Mouse (Mus musculus) embryonic facial prominence, embryonic 15.5 days (tissue): ENCODE data around the gene Faf1. TPM values are rescaled to one million over a fixed set of nuclear protein-coding genes. Genes with fewer than 3 reads are reported as not detected.

Experiments used
- ATAC-seq: fragments of 200-750 bp; cut with Nextera tagmentation; 2 replicates; pipeline ENCODE4 v1.8.0; 2017; ENCODE audit warnings: low read depth, moderate TSS enrichment; ENCODE audit not compliant: insufficient number of reproducible peaks, low FRiP score, low TSS enrichment
- H3K27ac ChIP-seq: fragments of 300-500 bp; sonication (generic); replicated peaks from 2 replicates; pipeline ENCODE4 v1.5.1; 2015; ENCODE audit warnings: mild to moderate bottlenecking, inconsistent platforms
- H3K27me3 ChIP-seq: fragments of 300-500 bp; sonication (generic); 2 replicates; pipeline ENCODE4 v1.6.1; 2015; ENCODE audit warnings: inconsistent platforms
- H3K36me3 ChIP-seq: fragments of 300-500 bp; sonication (generic); 2 replicates; pipeline ENCODE4 v1.6.1; 2015; ENCODE audit warnings: mild to moderate bottlenecking, inconsistent platforms
- H3K4me1 ChIP-seq: fragments of 300-500 bp; sonication (generic); 2 replicates; pipeline ENCODE4 v1.6.1; 2015; ENCODE audit warnings: inconsistent platforms
- H3K4me2 ChIP-seq: fragments of 300-500 bp; sonication (generic); replicated peaks from 2 replicates; pipeline ENCODE4 v1.6.1; 2015; ENCODE audit warnings: mild to moderate bottlenecking, inconsistent platforms
- H3K4me3 ChIP-seq: fragments of 300-500 bp; sonication (generic); replicated peaks from 2 replicates; pipeline ENCODE4 v1.5.1; 2015; ENCODE audit warnings: mild to moderate bottlenecking, inconsistent platforms
- H3K9ac ChIP-seq: fragments of 300-500 bp; sonication (generic); 2 replicates; pipeline ENCODE4 v1.6.1; 2015; ENCODE audit warnings: inconsistent platforms
- H3K9me3 ChIP-seq: fragments of 300-500 bp; sonication (generic); replicated peaks from 2 replicates; pipeline ENCODE4 v1.6.1; 2016; ENCODE audit warnings: inconsistent platforms
- WGBS: fragments of 180-500 bp; shearing (Covaris S2); methylation state at CpG from one replicate; pipeline ENCODE4 v1.1.7; 2015; 5-methylcytosine and 5-hydroxymethylcytosine counted together
- polyA plus RNA-seq: library from polyadenylated mRNA; unstranded; fragments of >200 nt; fragmentation: Nextera tagmentation; extraction: Ambion mirVana; gene quantifications from 2 replicates; pipeline ENCODE4 v1.2.1, GENCODE M21; 2015

Faf1 gene
- polyA plus RNA-seq, 1 experiment from 2014 or later: 25.1 TPM

GRCm38 (mm10) chr4:109793072-109793471 lies 116.7 kb downstream of the Faf1 start:
- WGBS: 80% methylated on average over 2 of the region's 2 CpGs
- ATAC-seq: no peak
- H3K9ac ChIP-seq: no peak overlapping the region
- no peak overlapping the region for H3K27ac ChIP-seq
- H3K4me1 ChIP-seq: no peaks in the 10 kb centered on the region
- H3K4me3 ChIP-seq: no peak overlapping the region
- no peaks in the 10 kb centered on the region for H3K27me3 ChIP-seq
- H3K9me3 ChIP-seq: no peaks in the 10 kb centered on the region
- no peak overlapping the region for H3K4me2 ChIP-seq
- no peaks in the 10 kb centered on the region for H3K36me3 ChIP-seq

GRCm38 (mm10) chr4:109797511-109798182 lies 121.3 kb downstream of the Faf1 start:
- H3K9me3 ChIP-seq: no peaks in the 10 kb centered on the region
- 71% methylated on average over 10 of the region's 10 CpGs for WGBS
- ATAC-seq: no peak
- no peaks in the 10 kb centered on the region for H3K27me3 ChIP-seq
- 0 out of 2 replicates have a peak, but pooled peaks cover 5% of the 10 kb centered on the region for H3K36me3 ChIP-seq
- no peak overlapping the region for H3K4me2 ChIP-seq
- H3K4me3 ChIP-seq: no peak overlapping the region
- H3K4me1 ChIP-seq: no peaks in the 10 kb centered on the region
- no peak overlapping the region for H3K27ac ChIP-seq
- no peak overlapping the region for H3K9ac ChIP-seq

DNA sequence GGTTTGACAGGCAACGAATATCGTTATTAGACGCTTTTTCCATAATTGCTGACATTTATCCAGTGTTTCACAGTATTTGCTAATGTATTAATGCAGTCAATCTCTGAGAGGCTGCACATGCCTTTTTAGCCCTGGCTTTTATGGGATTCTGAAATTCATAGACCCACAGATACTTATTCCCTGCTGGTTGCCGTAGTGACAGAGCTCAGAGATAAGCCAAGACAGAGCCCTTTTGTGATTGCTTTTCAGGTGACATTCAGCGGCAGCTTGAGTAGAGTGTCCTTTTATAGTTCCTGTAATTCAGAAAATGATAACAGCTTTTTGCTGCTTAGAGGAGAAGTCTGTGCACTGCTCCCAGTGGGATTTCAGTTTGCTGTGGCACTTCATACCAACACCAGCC lies 130.0 kb downstream of the Faf1 start:
- H3K4me3 ChIP-seq: no peak overlapping the region
- no peaks in the 10 kb centered on the region for H3K27me3 ChIP-seq
- 68% methylated on average over 5 of the region's 5 CpGs for WGBS
- no peak for ATAC-seq
- H3K4me1 ChIP-seq: no peaks in the 10 kb centered on the region
- H3K27ac ChIP-seq: no peak overlapping the region
- H3K9ac ChIP-seq: no peak overlapping the region
- H3K36me3 ChIP-seq: no peaks in the 10 kb centered on the region
- H3K4me2 ChIP-seq: no peak overlapping the region
- no peaks in the 10 kb centered on the region for H3K9me3 ChIP-seq

DNA sequence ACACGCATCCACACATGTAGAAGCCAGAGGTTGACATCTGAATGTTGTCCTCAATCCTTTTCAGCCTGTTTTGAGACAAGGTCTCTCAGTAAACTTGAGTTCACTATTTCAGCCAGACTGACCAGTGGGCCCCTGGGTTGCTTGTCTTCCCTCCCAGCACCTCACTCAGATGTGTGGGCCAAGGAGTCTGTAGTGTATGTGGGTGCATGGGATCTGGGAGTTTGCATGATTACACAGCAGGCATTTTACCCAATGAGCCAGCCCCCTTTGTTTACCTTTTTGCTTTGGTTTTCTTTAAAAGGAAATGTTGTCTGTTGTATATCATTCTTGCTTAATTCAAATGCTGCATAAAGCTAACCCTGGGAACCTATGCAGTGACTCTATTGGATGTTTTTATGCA lies 138.8 kb downstream of the Faf1 start:
- no peaks in the 10 kb centered on the region for H3K27me3 ChIP-seq
- 88% methylated on average over 1 of the region's 1 CpGs for WGBS
- ATAC-seq: no peak
- H3K4me1 ChIP-seq: no peaks in the 10 kb centered on the region
- H3K4me3 ChIP-seq: no peak overlapping the region
- no peak overlapping the region for H3K4me2 ChIP-seq
- no peaks in the 10 kb centered on the region for H3K36me3 ChIP-seq
- H3K9me3 ChIP-seq: no peaks in the 10 kb centered on the region
- no peak overlapping the region for H3K9ac ChIP-seq
- no peak overlapping the region for H3K27ac ChIP-seq

GRCm38 (mm10) chr4:109815592-109815991 lies 139.2 kb downstream of the Faf1 start:
- Histone ChIP-seq H3K9ac (no peak overlapping the region), H3K9me3 (no peaks in the 10 kb centered on the region), H3K4me2 (no peak overlapping the region), H3K27ac (no peak overlapping the region), H3K27me3 (no peaks in the 10 kb centered on the region), H3K36me3 (no peaks in the 10 kb centered on the region), H3K4me1 (no peaks in the 10 kb centered on the region), H3K4me3 (no peak overlapping the region)
- WGBS: 62% methylated on average over 1 of the region's 1 CpGs
- ATAC-seq: no peak

DNA sequence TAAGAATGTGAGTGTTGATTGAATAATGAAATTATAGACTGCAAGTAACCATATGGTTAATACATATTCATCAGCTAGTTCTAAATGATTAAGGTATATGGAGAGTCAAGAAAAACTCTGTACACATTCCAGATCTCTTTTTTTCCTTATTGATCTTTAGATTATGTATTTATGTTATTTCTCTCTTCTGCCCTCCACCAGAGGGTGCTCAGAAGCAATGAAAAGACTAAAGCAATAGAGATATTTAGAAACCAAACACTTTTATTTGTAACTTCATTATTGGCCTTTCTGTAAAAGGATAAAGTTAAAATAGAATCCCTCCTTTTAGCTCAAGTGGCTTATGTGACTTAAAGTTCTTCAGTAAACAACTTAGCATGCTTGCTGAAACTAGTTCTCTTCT lies 143.1 kb downstream of the Faf1 start:
- Histone ChIP-seq H3K4me1 (no peaks in the 10 kb centered on the region), H3K9ac (no peak overlapping the region), H3K27me3 (no peaks in the 10 kb centered on the region), H3K9me3 (no peaks in the 10 kb centered on the region), H3K27ac (no peak overlapping the region), H3K4me2 (no peak overlapping the region), H3K4me3 (no peak overlapping the region), H3K36me3 (no peaks in the 10 kb centered on the region)
- ATAC-seq: no peak

DNA sequence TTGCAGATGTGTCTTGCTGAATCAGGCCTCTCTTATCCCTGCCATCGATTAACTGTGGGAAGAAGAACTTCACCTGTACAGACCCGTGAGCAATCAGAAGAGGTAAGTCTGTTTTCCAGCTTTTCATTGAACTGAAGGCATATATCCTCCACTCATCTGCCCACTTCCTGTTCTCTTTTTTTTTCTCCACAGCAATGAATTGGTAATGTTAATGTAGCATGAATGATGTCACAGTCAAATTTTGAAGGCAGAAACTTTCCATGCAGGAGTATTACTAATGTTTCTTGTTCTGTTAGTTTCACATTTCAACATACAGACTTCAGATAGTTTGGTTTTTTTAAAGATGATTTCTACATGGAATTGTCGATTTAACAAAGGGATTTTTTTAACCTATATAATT lies 153.4 kb downstream of the Faf1 start:
- Histone ChIP-seq H3K4me3 (no peak overlapping the region), H3K27ac (no peak overlapping the region), H3K4me2 (no peak overlapping the region), H3K27me3 (no peaks in the 10 kb centered on the region), H3K9me3 (no peaks in the 10 kb centered on the region), H3K4me1 (no peaks in the 10 kb centered on the region), H3K9ac (no peak overlapping the region), H3K36me3 (no peaks in the 10 kb centered on the region)
- 88% methylated on average over 3 of the region's 3 CpGs for WGBS
- no peak for ATAC-seq

GRCm38 (mm10) chr4:109857851-109858250 lies 181.5 kb downstream of the Faf1 start:
- Histone ChIP-seq H3K27ac (no peak overlapping the region), H3K4me2 (no peak overlapping the region), H3K4me3 (no peak overlapping the region), H3K27me3 (no peaks in the 10 kb centered on the region), H3K36me3 (no peaks in the 10 kb centered on the region), H3K9ac (no peak overlapping the region), H3K9me3 (no peaks in the 10 kb centered on the region), H3K4me1 (no peaks in the 10 kb centered on the region)
- 91% methylated on average over 3 of the region's 3 CpGs for WGBS
- no peak for ATAC-seq

DNA sequence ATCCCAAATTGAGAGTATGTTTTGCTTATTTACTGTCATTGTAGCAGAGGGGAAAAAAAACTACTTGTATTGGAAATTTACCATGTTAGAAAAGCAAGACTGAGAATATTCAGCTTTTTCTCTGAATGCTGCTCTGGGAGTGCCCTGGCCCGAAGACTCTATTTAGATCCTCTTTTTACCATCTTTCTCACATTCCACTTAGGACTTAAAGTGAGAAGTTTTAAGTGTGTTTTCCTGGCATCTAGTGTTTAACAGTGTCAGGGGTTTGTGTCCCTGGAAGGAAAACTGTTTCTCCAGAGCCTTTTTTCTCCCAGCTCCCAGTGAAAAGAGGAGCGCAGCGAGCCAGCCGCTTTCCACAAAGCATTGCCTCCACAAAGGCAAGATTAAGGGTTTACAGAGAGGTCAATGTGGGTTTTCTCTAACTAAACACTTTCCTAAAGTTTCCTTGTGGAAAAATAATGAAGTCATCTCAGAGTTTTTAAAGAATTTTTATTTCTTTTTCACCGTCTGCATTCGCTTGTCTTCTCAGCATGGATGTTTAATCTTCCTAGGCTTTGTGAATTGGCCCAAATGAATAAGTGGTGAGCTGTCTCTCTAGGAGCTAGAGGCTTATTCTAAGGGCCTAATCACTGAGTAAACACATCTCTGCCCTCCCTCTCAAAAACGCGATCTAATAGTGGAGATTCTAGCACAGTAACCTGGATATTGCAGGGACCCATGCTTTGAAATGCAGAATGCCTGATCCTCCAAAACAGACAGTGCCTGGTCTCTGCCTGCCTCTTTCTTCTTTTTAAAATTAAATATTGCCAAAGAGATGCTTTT lies 182.4 kb downstream of the Faf1 start:
- H3K36me3 ChIP-seq: no peaks in the 10 kb centered on the region
- ATAC-seq: no peak
- no peaks in the 10 kb centered on the region for H3K4me1 ChIP-seq
- WGBS: 54% methylated on average over 8 of the region's 8 CpGs
- no peak overlapping the region for H3K4me2 ChIP-seq
- H3K9me3 ChIP-seq: no peaks in the 10 kb centered on the region
- H3K27ac ChIP-seq: no peak overlapping the region
- H3K27me3 ChIP-seq: no peaks in the 10 kb centered on the region
- H3K9ac ChIP-seq: no peak overlapping the region
- H3K4me3 ChIP-seq: no peak overlapping the region

GRCm38 (mm10) chr4:109859401-109859800 lies 183.0 kb downstream of the Faf1 start:
- Histone ChIP-seq H3K4me2 (no peak overlapping the region), H3K36me3 (no peaks in the 10 kb centered on the region), H3K27ac (no peak overlapping the region), H3K4me3 (no peak overlapping the region), H3K9me3 (no peaks in the 10 kb centered on the region), H3K4me1 (no peaks in the 10 kb centered on the region), H3K9ac (no peak overlapping the region), H3K27me3 (no peaks in the 10 kb centered on the region)
- ATAC-seq: no peak
- 43% methylated on average over 7 of the region's 7 CpGs for WGBS

GRCm38 (mm10) chr4:109860256-109860655 lies 183.9 kb downstream of the Faf1 start:
- Histone ChIP-seq H3K4me1 (no peaks in the 10 kb centered on the region), H3K4me2 (no peak overlapping the region), H3K9ac (no peak overlapping the region), H3K27me3 (no peaks in the 10 kb centered on the region), H3K27ac (no peak overlapping the region), H3K9me3 (no peaks in the 10 kb centered on the region), H3K36me3 (no peaks in the 10 kb centered on the region), H3K4me3 (no peak overlapping the region)
- ATAC-seq: no peak
- WGBS: 54% methylated on average over 2 of the region's 2 CpGs

GRCm38 (mm10) chr4:109862271-109862670 lies 185.9 kb downstream of the Faf1 start:
- no peak overlapping the region for H3K4me3 ChIP-seq
- no peaks in the 10 kb centered on the region for H3K9me3 ChIP-seq
- H3K9ac ChIP-seq: no peak overlapping the region
- H3K27ac ChIP-seq: no peak overlapping the region
- no peak for ATAC-seq
- 86% methylated on average over 4 of the region's 4 CpGs for WGBS
- H3K36me3 ChIP-seq: no peaks in the 10 kb centered on the region
- H3K4me2 ChIP-seq: no peak overlapping the region
- no peaks in the 10 kb centered on the region for H3K27me3 ChIP-seq
- H3K4me1 ChIP-seq: no peaks in the 10 kb centered on the region
